Comparison of ENCODE assay signal across 8 mouse cellular contexts in the genomic region with DNA sequence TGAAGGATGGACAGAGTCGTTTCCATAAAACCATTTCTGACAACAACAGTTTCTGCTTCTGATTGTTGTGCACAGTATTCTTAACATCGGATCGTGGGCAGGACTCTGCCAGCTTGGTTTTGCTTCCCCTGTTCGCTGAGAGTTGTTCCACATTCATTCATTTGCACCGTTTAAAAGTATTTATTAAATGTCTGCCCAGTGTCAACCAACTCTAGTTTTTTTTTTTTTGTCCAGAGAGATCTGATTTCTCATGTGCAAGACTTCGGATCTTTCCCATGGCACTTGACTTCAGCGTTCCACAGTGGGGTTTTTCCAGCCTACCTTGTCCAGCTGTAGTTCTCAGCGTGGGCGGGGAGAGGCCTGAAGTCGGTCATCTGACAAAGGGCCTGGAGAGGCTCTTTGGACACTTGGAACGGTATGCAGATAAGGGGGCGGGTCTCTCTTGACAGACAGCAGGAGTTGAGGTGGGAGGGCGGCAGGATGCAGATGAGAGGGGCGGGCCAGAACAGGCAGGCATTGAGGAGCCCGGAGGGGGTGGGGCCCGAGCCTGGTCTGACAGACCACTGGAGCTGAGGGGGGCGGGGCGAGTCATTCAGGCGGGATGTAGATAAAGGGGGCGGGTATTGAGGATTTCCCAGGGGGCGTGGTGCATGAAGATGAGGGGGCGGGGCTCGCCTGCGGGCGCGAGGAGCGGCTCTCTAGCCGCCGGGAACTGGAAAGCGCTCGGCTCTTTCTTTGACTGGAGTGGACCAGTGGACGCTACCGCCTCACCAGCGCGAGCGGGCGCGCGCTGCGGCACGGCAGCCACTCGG.
A peak's percentile ranks its signal among the peaks of the same experiment; 100 is the strongest.
DNase-seq lines count a peak whose midpoint lies in the region; ATAC-seq lines count a peak whose summit lies in the region.

No protein-coding gene starts in this region.

- peak; percentile 99 for ATAC-seq in lung, embryonic 16.5 days (ENCODE audit: low read depth)

- peak overlapping the region; percentile 94 for H3K9ac ChIP-seq in lung, embryonic 16.5 days (ENCODE audit: low read length)

- peaks cover 4% of the 10 kb centered on the region; the same call in 1 of the 2 replicates for H3K27me3 ChIP-seq in hindbrain, embryonic 10.5 days (ENCODE audit: insufficient read depth, poor library complexity, severe bottlenecking)
- no peaks in the 10 kb centered on the region for H3K27me3 ChIP-seq in lung, embryonic 16.5 days (ENCODE audit: control insufficient read depth, insufficient read depth, low read depth, low read length)

- peak; percentile 100 for DNase-seq in NIH3T3 (ENCODE audit: low read depth)
- peak; percentile 98 to 100 for DNase-seq in cerebellum, postnatal 10 days
- peak; percentile 92 to 93 for DNase-seq in frontal cortex, adult 2 months (ENCODE audit: extremely low spot score in 1 of 2, low spot score in 1 of 2)
- peak; percentile 100 for DNase-seq in hindbrain, embryonic 10.5 days (ENCODE audit: low spot score)
- DNase-seq in layer of hippocampus, adult 9-11 months = peak; percentile 99
- peak; percentile 78 for DNase-seq in ovary, postnatal 10 days (ENCODE audit: low spot score)
- DNase-seq in thymus, postnatal 0 days (ENCODE audit: low spot score) = peak; percentile 88

- peak overlapping the region; percentile 97 for H3K27ac ChIP-seq in hindbrain, embryonic 10.5 days
- H3K27ac ChIP-seq in lung, embryonic 16.5 days (ENCODE audit: low read length) = peak overlapping the region; percentile 97

- WGBS in hindbrain, embryonic 10.5 days = 6% methylated on average over 42 of the region's 42 CpGs
- WGBS in lung, embryonic 16.5 days = 4% methylated on average over 38 of the region's 42 CpGs

- peaks cover 13% of the 10 kb centered on the region for H3K4me1 ChIP-seq in hindbrain, embryonic 10.5 days (replicated peaks)
- H3K4me1 ChIP-seq in lung, embryonic 16.5 days (replicated peaks; ENCODE audit: control insufficient read depth, insufficient read depth, low read length) = peaks cover 7% of the 10 kb centered on the region; the same call in 1 of the 2 replicates

- no peaks in the 10 kb centered on the region for H3K9me3 ChIP-seq in hindbrain, embryonic 10.5 days
- no peaks in the 10 kb centered on the region for H3K9me3 ChIP-seq in lung, embryonic 16.5 days (ENCODE audit: control insufficient read depth, low read length)

- H3K4me3 ChIP-seq in hindbrain, embryonic 10.5 days = peak overlapping the region; percentile 86
- peak overlapping the region; percentile 83 for H3K4me3 ChIP-seq in lung, embryonic 16.5 days (ENCODE audit: low read length)

- H3K36me3 ChIP-seq in hindbrain, embryonic 10.5 days = no peaks in the 10 kb centered on the region
- H3K36me3 ChIP-seq in lung, embryonic 16.5 days (ENCODE audit: control insufficient read depth, insufficient read depth, low read length) = no peaks in the 10 kb centered on the region

- H3K4me2 ChIP-seq in lung, embryonic 16.5 days (ENCODE audit: low read depth, low read length) = peak overlapping the region; percentile 93

Comparison
In these comparisons a context has a peak if more than half of its experiments do, and no peak if none do; other contexts are left out.
1. Peak in every context shown above with its lines: DNase-seq, ATAC-seq, H3K4me3 ChIP-seq and H3K27ac ChIP-seq.